Mouse (Mus musculus) skeletal muscle tissue, adult 2 months (tissue): ENCODE results near the gene Fbf1.
"Not testable (repeated sequence)": the region's sequence is repeated elsewhere in the genome, so short reads cannot be mapped to it uniquely, and the experiment has no call there.

Experiments used
- DNase-seq: peaks from one replicate; pipeline ENCODE4 v3.0.0-alpha.2; 2012; ENCODE audit warnings: low read depth, low spot score

The Fbf1 gene

DNA sequence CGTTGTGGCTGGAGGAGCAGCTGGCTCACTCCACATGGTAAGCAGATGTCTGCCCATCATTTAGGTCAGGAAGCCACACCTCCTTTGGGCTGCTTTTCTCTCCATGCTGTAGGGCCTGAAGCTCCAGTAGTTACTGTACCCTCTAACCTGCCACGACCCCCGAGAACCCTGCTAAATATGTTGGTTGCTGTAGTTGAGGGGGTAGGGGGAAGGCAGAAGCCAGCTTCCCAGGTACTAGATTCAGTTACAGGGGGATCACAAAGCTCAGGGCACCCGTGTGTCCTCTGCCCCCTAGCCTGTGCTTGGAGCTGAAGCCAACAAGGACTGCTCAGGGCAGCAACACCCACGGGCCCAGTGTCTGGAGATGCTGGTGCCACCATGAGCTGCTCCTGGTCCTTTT lies 34.5 kb downstream of the Fbf1 start:
- DNase-seq: no peak

- no peak for DNase-seq
Measured at GRCm38 (mm10) chr11:116132366-116133333, 35.3 kb downstream of the Fbf1 start.

- no peak for DNase-seq
Measured at GRCm38 (mm10) chr11:116131349-116132170, 36.4 kb downstream of the Fbf1 start.

DNA sequence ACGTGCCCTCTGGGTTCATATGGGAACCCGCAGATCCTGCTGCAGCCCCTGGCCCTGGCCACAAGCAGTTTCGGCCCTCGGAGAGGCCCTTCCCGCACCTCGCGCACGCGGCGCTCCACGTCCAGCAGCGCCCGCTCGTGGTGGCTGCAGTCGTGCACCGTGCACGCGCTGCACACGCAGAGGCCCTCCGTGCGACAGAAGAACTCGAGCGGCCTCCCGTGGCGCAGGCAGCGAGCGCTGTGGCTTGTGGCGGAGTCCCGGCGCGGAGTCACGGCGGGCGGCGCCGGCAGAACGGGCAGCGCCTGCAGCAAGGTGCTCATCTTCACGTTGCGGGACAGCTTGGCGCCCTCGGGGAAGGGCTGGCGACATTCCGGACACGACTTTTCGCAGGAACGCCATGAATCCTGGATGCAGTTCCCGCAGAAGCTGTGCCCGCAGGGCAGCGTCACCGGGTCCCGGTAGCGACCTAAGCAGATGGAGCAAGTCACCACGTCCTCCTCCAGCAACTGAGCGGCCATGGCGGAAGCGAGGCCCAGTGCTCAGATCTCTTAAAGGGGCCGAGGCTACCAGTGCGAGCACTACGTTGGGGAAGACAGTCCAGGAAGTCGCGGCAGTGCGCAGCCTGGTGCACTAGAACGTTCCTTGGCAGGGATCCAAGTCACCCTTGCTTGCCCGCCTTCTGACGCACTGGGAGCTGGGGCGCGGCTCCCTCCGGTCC lies 37.3 kb downstream of the Fbf1 start, which contains the start of gene Trim65:
Trim65 (minus strand) TSS at position 641 of the 718 bp plus-strand sequence.
- peak; percentile 93 for DNase-seq

- DNase-seq: no peak
Measured at GRCm38 (mm10) chr11:116129993-116130487, 37.9 kb downstream of the Fbf1 start.

GRCm38 (mm10) chr11:116129091-116129790 lies 38.7 kb downstream of the Fbf1 start:
- DNase-seq: no peak

DNA sequence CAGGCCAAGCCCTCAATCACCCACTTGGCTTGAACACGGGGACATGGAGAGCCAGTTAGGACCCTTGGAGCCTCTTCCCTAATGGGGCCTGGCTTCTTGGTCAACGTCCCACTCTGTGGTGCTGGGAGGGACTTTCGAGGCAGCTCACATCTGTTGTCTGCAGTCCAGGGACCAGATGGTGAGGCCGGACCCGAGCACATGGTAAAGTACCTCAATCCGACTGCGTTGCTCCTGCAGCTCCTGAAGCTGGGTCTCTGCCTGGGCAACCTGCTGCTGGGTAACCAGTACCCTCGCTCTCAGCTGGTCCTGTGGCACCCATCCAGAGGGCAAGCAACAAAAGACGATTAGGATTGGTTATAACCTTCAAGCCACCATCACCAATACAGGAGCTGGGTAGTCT lies 40.0 kb downstream of the Fbf1 start:
- no peak for DNase-seq

GRCm38 (mm10) chr11:116127156-116127980 lies 40.6 kb downstream of the Fbf1 start, which contains the start of gene Trim47:
TSS of gene Trim47 (minus strand) at chr11:116127210.
- DNase-seq: peak; percentile 68

- no peak for DNase-seq
Measured at GRCm38 (mm10) chr11:116126261-116126660, 41.7 kb downstream of the Fbf1 start.

GRCm38 (mm10) chr11:116121731-116122245 lies 46.2 kb downstream of the Fbf1 start:
- not testable (repeated sequence) for DNase-seq

DNA sequence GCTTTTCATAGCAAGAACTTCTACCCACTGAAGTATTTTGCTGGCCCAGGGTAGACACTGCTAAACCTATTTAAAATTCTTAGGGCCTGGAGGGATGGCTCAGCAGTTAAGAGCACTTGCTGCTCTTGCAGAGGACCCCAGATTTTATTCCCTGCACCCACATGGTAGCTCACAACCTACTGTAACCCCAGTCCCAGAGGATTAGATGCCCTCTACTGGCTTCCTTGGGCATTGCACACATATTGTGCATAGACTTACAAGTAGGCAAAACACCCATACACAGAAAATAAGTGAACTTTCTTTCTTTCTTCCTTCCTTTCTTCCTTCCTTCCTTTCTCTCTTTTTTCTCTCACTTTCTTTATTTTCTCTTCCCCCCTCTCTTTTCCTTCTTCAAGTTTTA lies 50.1 kb downstream of the Fbf1 start:
- DNase-seq: no peak

GRCm38 (mm10) chr11:116117241-116117640 lies 50.7 kb downstream of the Fbf1 start:
- no peak for DNase-seq

DNA sequence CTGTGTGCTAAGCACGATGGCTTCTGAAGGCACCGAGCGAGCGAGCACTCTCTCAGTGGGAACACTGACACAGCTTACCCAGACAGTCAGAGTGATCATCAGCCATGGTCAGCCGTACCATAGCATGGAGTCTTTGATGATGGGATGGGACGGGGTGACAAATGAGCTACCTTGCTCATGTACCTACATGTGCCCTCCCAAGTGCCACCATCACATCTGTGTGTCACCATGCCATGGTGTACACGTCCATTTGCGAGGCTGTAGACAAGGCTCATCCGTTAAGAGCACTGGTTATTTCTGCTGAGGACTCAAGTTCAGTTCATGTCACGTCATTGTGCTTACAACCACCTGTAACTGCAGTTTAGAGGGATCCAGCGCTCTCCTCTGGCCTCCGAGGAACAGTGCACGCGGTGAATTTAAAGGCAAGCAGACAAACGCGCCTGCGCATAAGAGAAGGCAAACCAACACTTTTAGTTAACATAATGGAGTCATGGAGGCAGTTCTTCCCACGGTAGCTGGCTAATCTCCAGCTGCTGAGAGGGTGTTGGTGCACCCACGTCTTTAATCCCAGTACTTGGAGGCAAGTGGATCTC lies 56.3 kb downstream of the Fbf1 start:
- no peak for DNase-seq

- DNase-seq: no peak
Measured at GRCm38 (mm10) chr11:116111067-116111466, 56.9 kb downstream of the Fbf1 start.

DNA sequence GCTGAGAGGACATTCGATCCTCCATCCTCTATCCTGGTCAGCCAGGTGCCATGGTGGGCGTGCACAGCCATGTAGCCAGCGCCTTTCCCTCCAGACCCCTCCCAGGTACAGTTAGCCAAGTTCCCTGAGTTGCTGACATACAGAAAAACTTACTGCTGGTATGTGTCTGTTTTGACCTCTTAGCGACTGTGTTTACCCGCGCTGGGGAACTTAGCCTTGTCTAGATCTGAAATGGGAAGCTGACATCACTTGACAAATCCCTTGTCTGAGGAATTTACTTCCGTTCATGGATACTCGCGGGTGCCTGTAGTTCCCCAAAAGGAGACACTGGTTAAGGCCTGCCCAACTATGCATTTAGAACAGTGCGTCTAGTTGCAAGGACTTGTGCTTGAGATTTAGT lies 57.4 kb downstream of the Fbf1 start:
- DNase-seq: no peak

DNA sequence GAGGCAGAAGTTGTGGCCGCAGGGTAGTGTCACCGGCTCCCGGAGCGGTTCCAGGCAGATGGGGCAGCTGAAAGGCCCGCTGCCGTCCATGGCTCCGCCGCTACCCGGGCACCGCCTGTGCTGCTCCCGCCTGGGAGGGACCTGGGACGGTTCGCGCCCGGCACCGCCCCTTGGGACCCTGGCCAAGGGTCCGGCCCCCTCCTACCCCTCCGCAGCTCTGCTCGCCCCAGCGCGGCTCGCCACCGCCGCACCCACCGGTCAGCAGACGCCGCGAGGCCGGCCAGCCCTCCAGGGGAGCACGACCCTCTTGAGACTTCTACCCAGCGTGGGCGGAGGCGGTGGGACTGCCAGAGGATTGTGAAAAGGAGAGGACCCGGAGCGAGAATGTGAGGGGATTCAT lies 57.8 kb downstream of the Fbf1 start:
- DNase-seq: peak; percentile 73

GRCm38 (mm10) chr11:116109441-116110081 lies 58.4 kb downstream of the Fbf1 start:
- DNase-seq: no peak

DNA sequence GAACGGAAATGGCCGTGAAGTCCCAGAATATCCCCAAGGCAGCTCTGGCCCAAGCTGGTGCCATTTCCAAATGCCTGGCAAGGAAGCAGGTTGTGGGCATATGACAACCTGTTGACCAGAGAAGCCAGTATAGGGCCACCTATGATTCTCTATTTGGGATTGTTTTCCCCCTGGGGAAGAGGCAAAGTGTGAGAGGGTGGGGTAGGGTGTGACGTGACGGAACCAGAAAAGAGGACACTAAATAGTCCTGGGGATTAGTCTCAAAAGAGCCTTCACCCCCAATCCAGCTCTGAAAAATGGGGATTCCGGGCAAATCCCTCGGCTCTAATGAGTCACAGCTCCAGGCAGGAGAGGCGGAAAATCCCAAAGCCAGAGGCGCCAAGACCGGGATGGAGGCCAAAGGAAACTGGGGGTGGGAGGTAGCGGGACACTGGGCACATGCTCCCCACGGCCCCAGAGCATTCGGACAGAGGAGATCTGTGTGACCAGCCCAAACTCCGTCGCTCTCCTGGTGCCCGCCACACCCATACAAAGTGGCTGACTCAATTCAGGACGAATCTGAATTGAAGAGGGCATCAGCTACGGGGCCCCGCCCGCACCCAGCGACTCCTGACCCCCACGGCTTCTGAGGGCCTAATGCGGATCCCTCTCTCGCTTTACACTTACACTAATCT lies 59.4 kb downstream of the Fbf1 start:
- peak; percentile 64 for DNase-seq
